14 mouse cellular contexts compared by ENCODE assay signal in genomic region chrX:53046033-53046432, GRCm38 (mm10). TPM values are rescaled to one million over a fixed set of nuclear protein-coding genes. Genes with fewer than 3 reads are reported as not detected.
DNase-seq lines count a peak whose midpoint lies in the region; ATAC-seq and TF ChIP-seq lines count a peak whose summit lies in the region.
"Had no signal": no experiment of that assay in that cellular context is flagged by ENCODE, and none has a peak within 500 bp of the region (broad histone marks: within the 10 kb centered on the region; RNA-seq: fewer than 3 reads in every experiment).

No protein-coding gene starts in this region.

- H3K36me3 ChIP-seq in kidney, embryonic 14.5 days (ENCODE audit: control insufficient read depth, insufficient read depth, low read length), result no peaks in the 10 kb centered on the region
- no peaks in the 10 kb centered on the region for H3K36me3 ChIP-seq in stomach, embryonic 14.5 days (ENCODE audit: control insufficient read depth, insufficient read depth, low read length)
- no peaks in the 10 kb centered on the region for H3K36me3 ChIP-seq in stomach, postnatal 0 days (ENCODE audit: control insufficient read depth, insufficient read depth, low read length)
- H3K36me3 ChIP-seq: midbrain, embryonic 10.5 days had no signal

- H3K4me1 ChIP-seq in kidney, embryonic 14.5 days (ENCODE audit: control insufficient read depth, insufficient read depth, low read length), result peaks cover 12% of the 10 kb centered on the region; the same call in 1 of the 2 replicates
- H3K4me1 ChIP-seq in stomach, embryonic 14.5 days (ENCODE audit: control insufficient read depth, insufficient read depth, low read length), result peaks cover 13% of the 10 kb centered on the region
- H3K4me1 ChIP-seq in stomach, postnatal 0 days (replicated peaks; ENCODE audit: control insufficient read depth, insufficient read depth), result no peaks in the 10 kb centered on the region

- peak; percentile 76 for ATAC-seq in frontal cortex, adult (ENCODE audit: low TSS enrichment)
- no peak for ATAC-seq in kidney, embryonic 14.5 days (ENCODE audit: low FRiP score, low TSS enrichment)
- ATAC-seq in stomach, embryonic 14.5 days (ENCODE audit: insufficient number of reproducible peaks, insufficient read depth, low FRiP score, low read depth), result no peak
- ATAC-seq in stomach, postnatal 0 days (ENCODE audit: low FRiP score, low TSS enrichment), result no peak

- H3K27me3 ChIP-seq in kidney, embryonic 14.5 days (ENCODE audit: control insufficient read depth, insufficient read depth, low read length), result no peaks in the 10 kb centered on the region
- H3K27me3 ChIP-seq in stomach, embryonic 14.5 days (ENCODE audit: control insufficient read depth, insufficient read depth, low read length), result no peaks in the 10 kb centered on the region
- H3K27me3 ChIP-seq in stomach, postnatal 0 days (ENCODE audit: control insufficient read depth, insufficient read depth, low read length), result no peaks in the 10 kb centered on the region

- H3K27ac ChIP-seq in kidney, embryonic 14.5 days (ENCODE audit: low read depth, low read length), result peak overlapping the region; percentile 75
- H3K27ac ChIP-seq in stomach, embryonic 14.5 days (ENCODE audit: low read length), result peak overlapping the region; percentile 34; the same call in 1 of the 2 replicates
- no peak overlapping the region for H3K27ac ChIP-seq in stomach, postnatal 0 days (replicated peaks)
- H3K27ac ChIP-seq: hindbrain, embryonic 14.5 days; midbrain, embryonic 10.5 days had no signal

- H3K4me3 ChIP-seq in kidney, embryonic 14.5 days (ENCODE audit: low read length), result no peak overlapping the region
- H3K4me3 ChIP-seq in stomach, embryonic 14.5 days (ENCODE audit: low read depth, low read length), result no peak overlapping the region
- H3K4me3 ChIP-seq in stomach, postnatal 0 days (ENCODE audit: low read depth, low read length), result no peak overlapping the region
- H3K4me3 ChIP-seq: midbrain, embryonic 10.5 days had no signal

- H3K9me3 ChIP-seq in kidney, embryonic 14.5 days (ENCODE audit: control insufficient read depth, low read length), result no peaks in the 10 kb centered on the region
- H3K9me3 ChIP-seq in stomach, embryonic 14.5 days (ENCODE audit: control insufficient read depth, low read depth, low read length), result no peaks in the 10 kb centered on the region
- no peaks in the 10 kb centered on the region for H3K9me3 ChIP-seq in stomach, postnatal 0 days (ENCODE audit: control insufficient read depth, low read length)

- H3K9ac ChIP-seq in kidney, embryonic 14.5 days (ENCODE audit: low read depth, low read length), result no peak overlapping the region
- no peak overlapping the region for H3K9ac ChIP-seq in stomach, embryonic 14.5 days (replicated peaks; ENCODE audit: low read depth, low read length)
- no peak overlapping the region for H3K9ac ChIP-seq in stomach, postnatal 0 days (ENCODE audit: low read length)
- H3K9ac ChIP-seq: hindbrain, embryonic 14.5 days had no signal

- 72% methylated on average over 4 of the region's 4 CpGs for WGBS in kidney, embryonic 14.5 days
- 61% methylated on average over 4 of the region's 4 CpGs for WGBS in stomach, embryonic 14.5 days
- 52% methylated on average over 4 of the region's 4 CpGs for WGBS in stomach, postnatal 0 days

- no peak for DNase-seq in frontal cortex, postnatal 25 days (ENCODE audit: low spot score in 2 of 2)
- DNase-seq in kidney, adult 9 months, result no peak
- DNase-seq in stomach, postnatal 0 days (ENCODE audit: low spot score), result no peak
- no peak for DNase-seq in spleen, adult 12 weeks (ENCODE audit: low spot score)
- no peak for DNase-seq in ovary, postnatal 36 days (ENCODE audit: low spot score)
- DNase-seq: adrenal gland, adult 2 months; B cell, adult 2 months; gastrocnemius, postnatal 36 days; layer of hippocampus, postnatal 36 days had no signal

- no peak for TF ChIP-seq CTCF in stomach, postnatal 0 days (IDR thresholded peaks at IDR 0.05; ENCODE audit: low read depth)

- H3K4me2 ChIP-seq in kidney, embryonic 14.5 days (replicated peaks; ENCODE audit: low read depth, low read length), result no peak overlapping the region
- H3K4me2 ChIP-seq in stomach, embryonic 14.5 days (replicated peaks; ENCODE audit: low read depth, low read length), result no peak overlapping the region
- no peak overlapping the region for H3K4me2 ChIP-seq in stomach, postnatal 0 days (replicated peaks; ENCODE audit: low read depth)
- H3K4me2 ChIP-seq: hindbrain, embryonic 14.5 days had no signal

- TF ChIP-seq EP300 in stomach, postnatal 0 days (optimal IDR thresholded peaks at IDR 0.05), result no peak

RNA-seq across cellular contexts. Expression of gene Hprt, which starts 58.1 kb away (rescaled TPM):
- 156 and 173 TPM in 2 replicates for polyA plus RNA-seq in kidney, embryonic 14.5 days (2014; fragmentation: Nextera tagmentation; extraction: Ambion mirVana)
- 193 and 209 TPM in 2 replicates for polyA plus RNA-seq in stomach, embryonic 14.5 days (2014; fragmentation: Nextera tagmentation; extraction: Ambion mirVana)
- polyA plus RNA-seq in stomach, postnatal 0 days (2015; fragmentation: Nextera tagmentation; extraction: Ambion mirVana), result 251 and 254 TPM in 2 replicates
